Mouse (Mus musculus) liver, embryonic 14.5 days (tissue): ENCODE results near the gene 4921504E06Rik. TPM values are rescaled to one million over a fixed set of nuclear protein-coding genes. Genes with fewer than 3 reads are reported as not detected.

Experiments used
- ATAC-seq: fragments of 200-750 bp; cut with Nextera tagmentation; 2 replicates; pipeline ENCODE4 v1.8.0; 2017; ENCODE audit warnings: moderate number of reproducible peaks, mild to moderate bottlenecking, moderate library complexity; ENCODE audit not compliant: insufficient read depth
- DNase-seq, 3 experiments: peaks; one replicate each; pipeline ENCODE4 v3.0.0-alpha.2; 2012 to 2013; ENCODE audit warnings: low read depth in 3 of 3, low spot score in 3 of 3
- H3K27ac ChIP-seq: fragments of 300-500 bp; sonication (generic); 2 replicates; pipeline ENCODE4 v1.5.1; 2014; ENCODE audit warnings: moderate library complexity, mild to moderate bottlenecking, control low read depth, inconsistent platforms
- H3K27me3 ChIP-seq: fragments of 300-500 bp; sonication (generic); 2 replicates; pipeline ENCODE4 v1.6.1; 2014; ENCODE audit warnings: mild to moderate bottlenecking, low read length, moderate library complexity; ENCODE audit not compliant: control insufficient read depth, insufficient read depth
- H3K36me3 ChIP-seq: fragments of 300-500 bp; sonication (generic); replicated peaks from 2 replicates; pipeline ENCODE4 v1.6.1; 2014; ENCODE audit warnings: low read depth; ENCODE audit not compliant: control insufficient read depth, insufficient read depth
- H3K4me1 ChIP-seq, 2 experiments: fragments of 200-500 bp in 1 of 2; fragments of 300-500 bp in 1 of 2; sonication (generic) in 1 of 2; replicated peaks; 2 replicates each; pipeline ENCODE4 v1.6.1; 2012 to 2014; ENCODE audit warnings: antibody characterized with exemption in 1 of 2, inconsistent platforms in 1 of 2, low read length in 1 of 2; ENCODE audit not compliant: control insufficient read depth in 2 of 2, insufficient read depth in 2 of 2
- H3K4me2 ChIP-seq: fragments of 300-500 bp; sonication (generic); 2 replicates; pipeline ENCODE4 v1.6.1; 2014; ENCODE audit warnings: low read depth, mild to moderate bottlenecking, control low read depth, moderate library complexity
- H3K4me3 ChIP-seq, 2 experiments: fragments of 200-500 bp in 1 of 2; fragments of 300-500 bp in 1 of 2; sonication (generic) in 1 of 2; 2 replicates each; pipeline ENCODE4 v1.5.1; 2012 to 2014; ENCODE audit warnings: low read depth in 2 of 2, low read length in 2 of 2, mild to moderate bottlenecking in 2 of 2, control low read depth in 1 of 2, inconsistent platforms in 1 of 2, moderate library complexity in 1 of 2; ENCODE audit not compliant: insufficient read depth in 1 of 2
- H3K9ac ChIP-seq: fragments of 300-500 bp; sonication (generic); replicated peaks from 2 replicates; pipeline ENCODE4 v1.6.1; 2014; ENCODE audit warnings: mild to moderate bottlenecking, control low read depth, moderate library complexity
- H3K9me3 ChIP-seq: fragments of 300-500 bp; sonication (generic); 2 replicates; pipeline ENCODE4 v1.6.1; 2016; ENCODE audit warnings: low read length, mixed read lengths; ENCODE audit not compliant: control insufficient read depth
- CTCF ChIP-seq: IDR thresholded peaks from 2 replicates; pipeline ENCODE4 v1.5.1; 2016; ENCODE audit warnings: antibody characterized with exemption, low read depth, control low read depth
- EP300 ChIP-seq: IDR thresholded peaks from 2 replicates; pipeline ENCODE4 v1.6.1; 2016; ENCODE audit warnings: antibody characterized with exemption, low read depth
- WGBS: fragments of 180-500 bp; shearing (Covaris S2); extraction: QIAGEN DNeasy Blood & Tissue Kit; methylation state at CpG from one replicate; pipeline ENCODE4 v1.1.7; 2014; ENCODE audit not compliant: insufficient replicate concordance; 5-methylcytosine and 5-hydroxymethylcytosine counted together
- polyA plus RNA-seq, 2 experiments: library from polyadenylated mRNA; depleted of rRNA in 1 of 2; stranded (reverse) in 1 of 2; unstranded in 1 of 2; fragments of >200 nt; fragmentation: Nextera tagmentation in 1 of 2; extraction: Ambion mirVana in 1 of 2; gene quantifications; 2 replicates each; pipeline versions ENCODE4 v1.2.1 to v1.2.3; 2012 to 2014

Gene 4921504E06Rik
- polyA plus RNA-seq (2012; rRNA removed) (not detected in 2 replicates), polyA plus RNA-seq (2014; fragmentation: Nextera tagmentation; extraction: Ambion mirVana) (not detected in 2 replicates)

DNA sequence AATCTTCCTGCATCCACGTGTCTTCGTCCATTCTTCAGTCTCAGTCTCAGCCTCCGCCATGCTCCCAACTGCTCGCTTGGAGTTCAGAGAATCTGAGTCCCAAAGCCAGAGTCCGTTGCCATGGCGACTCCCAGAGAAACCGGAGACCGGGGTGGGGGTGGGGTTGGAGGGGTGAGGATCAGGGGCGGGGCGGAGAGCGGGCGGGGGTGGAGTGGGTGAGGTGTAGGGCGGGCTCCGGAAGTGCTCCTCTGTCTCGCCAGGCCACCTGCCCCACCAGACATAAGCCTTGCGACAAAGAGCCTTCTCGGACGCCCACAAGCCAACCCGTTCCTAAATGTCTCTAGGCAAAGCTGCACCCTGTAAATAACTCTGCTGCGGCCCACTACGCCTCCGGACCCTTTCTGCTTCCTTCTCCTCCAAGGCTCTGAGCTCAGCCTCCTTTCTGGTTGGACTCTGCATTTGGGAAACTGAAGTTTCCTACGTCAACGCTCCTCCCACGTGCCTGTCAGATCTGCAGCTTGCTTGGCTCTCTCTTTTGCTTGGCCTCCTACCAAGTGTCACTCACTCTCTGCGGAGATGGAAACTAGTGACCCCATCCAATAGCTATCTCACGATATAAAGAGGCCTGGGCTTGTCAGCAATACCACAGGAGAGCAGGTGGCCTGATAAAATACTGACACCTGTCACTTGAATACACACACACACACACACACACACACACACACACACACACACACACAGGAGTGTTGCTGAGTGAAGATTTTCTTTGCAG, at the start of gene 4921504E06Rik:
TSS of gene 4921504E06Rik (minus strand) at position 94 of the 772 bp plus-strand sequence.
- WGBS: 1% methylated on average over 27 of the region's 27 CpGs
- H3K4me3 ChIP-seq: peak within 1 kb of the TSS; percentile 17 to 35; a peak in 2 of 4 replicates
- H3K27ac ChIP-seq: no peak within 1 kb of the TSS
- H3K4me1 ChIP-seq: peaks cover 0 to 3% of the 10 kb centered on the region in 2 experiments; a peak in 2 of 4 replicates
- ATAC-seq (peak; percentile 59), DNase-seq (peak; percentile 10 to 13 (median 11))
- no peaks in the 10 kb centered on the region for H3K36me3 ChIP-seq
- H3K9ac ChIP-seq: no peak within 1 kb of the TSS
- H3K4me2 ChIP-seq: peak within 1 kb of the TSS; percentile 47
- H3K9me3 ChIP-seq: no peaks in the 10 kb centered on the region
- TF ChIP-seq CTCF: no peak
- no peaks in the 10 kb centered on the region for H3K27me3 ChIP-seq

GRCm38 (mm10) chr2:19601386-19601925, 47.7 kb upstream of the 4921504E06Rik start:
- Histone ChIP-seq H3K4me3 (no peak overlapping the region), H3K4me2 (no peak overlapping the region), H3K9ac (no peak overlapping the region), H3K36me3 (no peaks in the 10 kb centered on the region), H3K27me3 (no peaks in the 10 kb centered on the region), H3K4me1 (no peaks in the 10 kb centered on the region), H3K9me3 (no peaks in the 10 kb centered on the region), H3K27ac (no peak overlapping the region)
- WGBS: 45% methylated on average over 3 of the region's 3 CpGs
- TF ChIP-seq CTCF (no peak), EP300 (no peak)
- no peak for DNase-seq
- ATAC-seq: no peak

- WGBS: 64% methylated on average over 5 of the region's 5 CpGs
- Histone ChIP-seq H3K36me3 (no peaks in the 10 kb centered on the region), H3K9ac (no peak overlapping the region)
Observed at GRCm38 (mm10) chr2:19600860-19601259, 47.1 kb upstream of the 4921504E06Rik start.

DNA sequence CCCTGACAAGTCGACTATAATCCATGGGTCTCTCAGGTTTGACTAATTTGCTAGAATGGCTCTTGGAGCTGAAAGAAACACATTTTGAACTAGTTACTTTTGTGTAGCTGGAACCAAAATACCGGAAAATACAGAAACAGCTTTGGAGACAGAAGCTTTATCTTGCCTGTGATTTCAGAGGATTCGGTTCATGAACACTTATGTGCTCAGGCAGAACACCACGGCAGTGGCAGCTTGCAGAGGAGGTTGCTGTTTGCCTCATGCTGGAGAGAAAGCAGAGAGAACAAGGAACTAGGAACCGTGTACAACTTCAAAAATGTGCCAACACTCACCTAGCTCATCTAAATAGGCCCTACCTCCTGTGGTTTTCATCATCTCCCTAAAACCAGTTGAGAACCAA, 46.1 kb upstream of the 4921504E06Rik start:
- no peaks in the 10 kb centered on the region for H3K36me3 ChIP-seq
- WGBS: 55% methylated on average over 5 of the region's 5 CpGs
- no peaks in the 10 kb centered on the region for H3K4me1 ChIP-seq
- no peak overlapping the region for H3K9ac ChIP-seq
- H3K9me3 ChIP-seq: no peaks in the 10 kb centered on the region
- H3K27ac ChIP-seq: no peak overlapping the region
- H3K27me3 ChIP-seq: no peaks in the 10 kb centered on the region
- TF ChIP-seq EP300: no peak
- TF ChIP-seq CTCF: no peak
- no peak overlapping the region for H3K4me2 ChIP-seq
- ATAC-seq (no peak), DNase-seq (no peak)
- H3K4me3 ChIP-seq: no peak overlapping the region

More at GRCm38 (mm10) chr2:19600860-19601259, 47.1 kb upstream of the 4921504E06Rik start:
- H3K4me1 ChIP-seq: no peaks in the 10 kb centered on the region
- TF ChIP-seq CTCF (no peak), EP300 (no peak)
- DNase-seq (no peak), ATAC-seq (no peak)
- no peak overlapping the region for H3K4me2 ChIP-seq
- no peaks in the 10 kb centered on the region for H3K9me3 ChIP-seq
- H3K4me3 ChIP-seq: no peak overlapping the region
- H3K27me3 ChIP-seq: no peaks in the 10 kb centered on the region
- H3K27ac ChIP-seq: no peak overlapping the region

DNA sequence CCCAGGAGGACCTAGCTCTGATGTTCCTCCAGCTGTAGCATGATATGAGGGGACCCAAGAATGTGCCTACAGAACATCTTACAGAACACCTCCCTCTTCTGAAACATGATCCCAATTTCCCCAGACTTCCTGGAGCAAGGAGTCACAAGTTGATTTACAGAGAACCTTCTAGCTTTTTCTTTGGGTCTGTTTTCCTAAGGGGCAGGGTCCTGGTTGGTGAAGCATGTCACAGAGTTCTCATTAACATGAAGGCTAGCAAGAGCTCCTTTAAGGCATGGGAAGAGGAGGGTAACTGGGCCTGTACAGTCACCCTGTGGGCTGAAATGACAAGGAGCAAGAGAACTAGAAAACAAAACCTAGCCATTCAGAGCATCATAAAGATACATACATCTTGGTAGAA, 43.3 kb upstream of the 4921504E06Rik start:
- no peak overlapping the region for H3K4me3 ChIP-seq
- no peaks in the 10 kb centered on the region for H3K27me3 ChIP-seq
- DNase-seq: no peak
- no peak overlapping the region for H3K27ac ChIP-seq
- H3K36me3 ChIP-seq: no peaks in the 10 kb centered on the region
- no peak overlapping the region for H3K9ac ChIP-seq
- H3K4me1 ChIP-seq: no peaks in the 10 kb centered on the region
- H3K9me3 ChIP-seq: no peaks in the 10 kb centered on the region
- no peak overlapping the region for H3K4me2 ChIP-seq
- no peak for ATAC-seq
- no peak for TF ChIP-seq EP300
- no peak for TF ChIP-seq CTCF
